Mouse (Mus musculus) right cerebral cortex, postnatal 25 days (tissue): ENCODE measurements around the gene 4921536K21Rik.
"Not testable (repeated sequence)": the region's sequence is repeated elsewhere in the genome, so short reads cannot be mapped to it uniquely, and the experiment has no call there.

Experiments used
- DNase-seq: peaks from one replicate; pipeline ENCODE4 v3.0.0; 2022

4921536K21Rik gene

DNA sequence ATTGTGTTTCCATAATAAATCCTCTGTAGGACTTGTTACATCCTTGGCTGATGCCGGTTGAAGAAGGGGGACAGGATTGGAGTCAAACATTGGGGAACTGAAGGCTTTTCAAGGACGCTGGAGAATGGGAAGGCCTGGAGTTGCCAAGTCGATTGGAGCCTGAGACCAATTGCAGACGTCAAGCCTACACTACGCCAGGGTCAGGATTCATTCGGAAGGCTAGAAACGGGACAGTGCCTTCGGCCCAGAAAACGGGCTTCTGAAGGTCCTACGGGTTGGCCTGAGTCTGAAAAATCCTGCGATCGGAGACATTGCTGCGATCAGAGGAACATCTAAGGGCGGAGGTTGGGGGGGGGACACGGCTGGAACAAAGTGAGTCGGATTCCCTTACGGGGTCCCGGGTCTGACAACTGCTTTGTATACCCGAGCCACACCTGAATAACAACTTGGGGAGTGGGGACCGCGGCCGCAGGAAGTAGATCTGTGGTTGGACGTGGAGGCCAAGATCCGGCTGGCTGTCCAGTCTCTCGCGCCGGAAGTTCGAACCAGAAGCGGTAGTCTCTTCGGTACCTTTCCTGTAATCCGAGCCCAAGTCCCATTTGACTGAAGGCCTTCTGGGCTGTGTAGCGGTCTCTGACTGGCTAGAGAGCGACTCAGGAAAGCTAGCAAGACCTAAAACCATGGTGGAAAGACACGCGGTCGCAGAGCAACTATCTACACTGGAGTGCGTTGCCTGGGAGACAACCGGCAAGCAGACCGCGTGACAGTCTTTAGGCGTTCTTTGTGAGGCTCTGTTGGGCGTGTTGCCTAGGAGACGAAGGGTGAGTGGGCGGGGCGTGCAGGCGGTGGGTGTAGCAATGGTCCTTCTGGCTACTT is at the start of gene 4921536K21Rik, which contains the start of gene Dusp18:
Gene 4921536K21Rik, minus strand, starts transcription at position 693 of the 876 bp plus-strand sequence.
Gene Dusp18, plus strand, starts transcription at position 835 of the 876 bp plus-strand sequence.
- DNase-seq = peak; percentile 96

DNA sequence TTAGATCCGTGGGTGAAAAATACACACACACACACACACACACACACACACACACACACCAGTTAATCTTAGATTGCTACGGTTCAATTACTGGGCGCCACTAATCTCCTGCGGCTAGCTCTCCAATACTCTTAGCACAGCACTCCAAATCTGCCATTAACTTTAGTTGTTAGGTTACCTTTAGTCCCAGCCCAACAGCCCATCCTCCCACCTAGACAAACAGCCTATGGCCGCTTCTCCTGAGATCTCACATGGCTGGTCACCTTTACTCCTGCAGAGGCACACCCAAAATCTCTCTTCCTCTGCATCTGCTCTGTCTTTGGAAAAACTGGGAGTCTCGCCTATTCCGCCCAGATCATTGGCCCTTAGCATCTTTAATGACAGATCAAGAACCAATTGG is 46.5 kb upstream of the 4921536K21Rik start:
- no peak for DNase-seq

DNA sequence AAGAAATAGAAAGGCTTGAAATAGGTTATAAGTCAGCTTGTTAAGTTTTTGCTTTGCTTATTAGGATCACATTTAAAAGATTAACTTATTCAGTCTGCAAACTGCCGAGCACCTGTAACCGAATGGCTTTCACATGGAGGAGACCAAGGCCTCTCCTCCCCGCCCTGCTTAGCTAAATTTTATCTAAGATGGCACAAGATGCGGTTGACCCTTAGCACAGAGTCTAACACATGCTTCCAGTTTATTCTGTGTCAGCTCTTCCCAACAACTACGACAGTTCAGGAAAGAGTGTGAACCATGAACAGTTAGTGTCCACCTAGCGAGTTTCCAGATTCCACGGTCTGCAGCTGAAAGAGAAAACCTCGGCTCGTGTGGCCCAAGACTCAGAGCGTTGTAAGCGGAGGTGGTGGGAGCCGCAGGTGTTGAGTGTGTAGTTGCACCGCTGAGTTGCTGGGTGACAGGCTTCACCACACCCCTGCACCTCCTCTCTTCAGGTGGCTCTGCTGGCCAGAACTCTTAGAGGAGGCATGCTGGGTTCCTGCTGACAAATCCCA is 42.5 kb upstream of the 4921536K21Rik start:
- no peak for DNase-seq

DNA sequence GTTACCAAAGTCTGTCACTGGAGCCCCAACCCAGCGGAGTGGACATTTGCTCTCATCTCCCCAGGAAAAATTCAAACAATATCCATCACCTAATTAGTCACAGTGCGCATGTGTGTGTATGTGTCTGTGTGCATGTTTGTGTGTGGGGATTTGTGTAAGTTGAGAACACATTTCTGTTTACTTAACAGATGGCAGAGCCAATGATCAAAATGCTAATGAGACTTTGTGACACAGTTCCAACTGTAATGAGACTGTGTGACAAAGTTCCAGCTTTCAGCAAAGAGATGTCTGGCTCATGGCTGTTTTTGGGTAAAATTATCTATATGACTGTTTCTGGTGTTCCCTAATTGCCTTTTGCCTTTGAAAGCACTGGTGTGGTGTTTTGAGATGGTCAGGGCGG is 41.4 kb upstream of the 4921536K21Rik start:
- DNase-seq = no peak

DNA sequence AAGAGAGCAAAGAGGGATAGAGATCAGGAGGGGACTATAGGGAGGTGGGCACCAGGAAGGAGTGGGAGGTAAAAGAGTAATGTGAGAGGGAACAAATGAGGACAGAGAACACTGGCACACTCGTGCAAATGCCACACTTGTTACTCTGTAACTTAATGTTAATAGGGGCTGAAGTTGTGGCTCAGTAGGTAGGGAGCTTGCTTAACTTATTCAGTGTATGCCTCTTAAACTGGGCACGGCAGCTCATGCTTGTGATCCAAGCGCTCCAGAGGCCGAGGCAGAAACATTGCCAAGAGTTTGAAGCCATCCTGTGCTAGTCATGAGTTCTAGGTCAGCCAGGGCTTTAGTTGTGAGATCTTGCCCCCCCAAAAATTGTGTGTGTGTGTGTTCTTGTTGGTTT is 40.2 kb upstream of the 4921536K21Rik start:
- no peak for DNase-seq

DNA sequence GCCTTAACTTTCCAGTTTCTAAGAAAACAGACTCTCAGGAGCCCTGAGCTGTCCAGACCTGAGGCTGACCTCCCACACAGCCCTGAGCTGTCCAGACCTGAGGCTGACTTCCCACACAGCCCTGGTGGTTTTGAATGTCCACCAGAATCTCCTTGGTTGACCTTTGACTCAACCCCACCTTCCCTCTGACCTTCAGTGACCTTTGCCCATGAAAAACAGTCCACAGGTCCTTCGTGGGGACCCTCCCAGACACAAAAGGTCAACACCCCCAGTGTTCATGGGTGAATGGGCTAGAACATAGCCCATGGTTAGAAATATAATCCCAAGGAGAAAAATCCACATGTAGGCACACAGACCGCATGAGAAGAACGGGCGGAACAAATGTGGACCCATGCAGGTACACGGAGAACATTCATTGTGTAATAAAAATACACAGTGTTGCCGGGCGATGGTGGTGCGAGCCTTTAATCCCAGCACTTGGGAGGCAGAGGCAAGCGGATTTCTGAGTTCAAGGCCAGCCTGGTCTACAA is 38.9 kb upstream of the 4921536K21Rik start:
- DNase-seq = no peak

DNA sequence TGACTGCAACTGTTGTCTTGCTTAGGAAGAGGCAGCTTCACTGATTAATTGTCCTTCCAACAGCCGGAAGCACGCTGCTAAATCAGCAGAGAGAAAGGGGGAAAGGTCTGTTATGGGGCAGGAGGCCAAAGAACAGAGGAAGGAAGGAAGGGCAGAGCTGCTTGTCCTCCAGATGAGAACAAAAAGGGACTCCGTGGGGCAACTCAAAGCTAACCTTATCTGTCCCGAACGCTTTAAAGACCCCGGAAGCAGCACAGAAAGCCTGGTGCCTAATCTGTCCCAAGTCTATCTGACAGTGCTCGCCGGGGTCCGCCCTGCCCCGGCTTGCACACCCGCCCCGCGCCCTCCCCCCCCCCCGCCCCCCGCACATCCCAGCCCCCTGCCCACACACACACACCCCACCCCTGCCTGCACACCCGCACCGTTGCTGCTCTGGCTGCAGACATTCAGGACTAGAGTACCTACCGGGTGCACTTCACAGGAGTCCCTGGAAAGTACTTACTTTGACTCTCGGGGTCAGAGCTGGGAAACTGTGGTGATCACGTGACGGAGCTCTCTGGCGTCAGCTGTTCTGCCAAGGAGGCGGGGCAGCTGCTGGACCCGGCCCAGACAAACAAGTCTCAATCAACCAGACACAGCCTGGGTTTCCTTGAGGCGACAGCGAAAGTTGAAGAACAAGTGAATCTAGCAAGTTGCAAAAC is 36.8 kb upstream of the 4921536K21Rik start, which contains the start of gene Tcn2:
Gene Tcn2, minus strand, starts transcription at position 649 of the 701 bp plus-strand sequence.
- DNase-seq = peak; percentile 59

DNA sequence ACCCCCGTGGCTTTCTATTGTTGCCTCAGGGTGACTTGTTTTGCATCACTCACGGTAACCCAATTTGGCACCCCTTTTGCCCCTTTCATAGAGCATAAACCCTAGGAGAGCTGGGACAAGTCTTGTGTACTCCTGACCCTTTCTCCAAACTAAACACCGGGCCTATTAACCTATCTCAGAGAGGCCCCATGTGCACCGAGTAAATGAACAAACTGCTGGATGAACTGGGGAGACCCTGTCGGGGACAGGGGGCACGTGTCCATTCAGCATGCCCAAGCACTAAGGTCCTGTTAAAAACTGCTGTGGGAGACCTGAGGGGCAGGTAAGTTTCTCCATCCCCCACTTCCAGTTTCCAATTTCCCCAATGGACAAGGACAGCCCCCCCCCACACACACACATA is 36.0 kb upstream of the 4921536K21Rik start:
- no peak for DNase-seq

DNA sequence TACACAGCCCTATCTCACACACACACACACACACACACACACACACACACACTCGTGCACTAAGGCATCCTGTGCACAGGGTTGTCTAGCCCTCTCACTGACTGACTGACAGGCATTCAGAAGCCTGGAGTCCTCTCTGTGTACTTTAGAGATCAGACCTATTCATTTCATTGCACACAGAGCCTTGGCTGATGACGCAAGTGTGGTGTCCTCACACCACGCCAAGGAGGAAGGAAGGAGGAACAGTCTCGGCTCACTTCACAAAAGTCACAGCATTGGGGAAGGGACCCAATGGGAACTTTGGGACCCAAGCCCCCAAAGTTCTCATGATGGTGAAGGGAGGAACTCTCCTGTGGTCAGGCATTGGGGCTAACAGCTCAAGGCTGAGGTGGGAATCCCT is 35.1 kb upstream of the 4921536K21Rik start:
- no peak for DNase-seq

DNA sequence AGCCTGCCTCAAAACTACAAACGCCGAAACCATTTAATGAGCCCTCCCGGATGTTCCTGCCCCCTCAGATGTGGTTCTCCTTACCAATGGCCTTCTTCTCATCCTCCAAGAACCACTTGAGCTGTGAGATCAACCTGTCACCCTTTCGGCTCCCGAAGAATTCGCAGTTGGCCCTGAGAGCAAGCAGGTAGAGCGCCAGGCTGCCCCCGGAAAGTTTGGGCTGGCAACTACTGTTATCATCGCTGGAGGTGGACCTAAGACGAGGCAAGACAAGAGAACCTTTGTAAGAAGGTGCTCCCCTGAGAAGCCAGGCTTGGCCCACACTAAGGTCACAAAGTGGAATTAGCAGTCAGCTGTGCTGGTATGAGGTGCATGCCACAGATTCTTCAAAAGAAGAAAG is 31.0 kb upstream of the 4921536K21Rik start:
- no peak for DNase-seq

DNA sequence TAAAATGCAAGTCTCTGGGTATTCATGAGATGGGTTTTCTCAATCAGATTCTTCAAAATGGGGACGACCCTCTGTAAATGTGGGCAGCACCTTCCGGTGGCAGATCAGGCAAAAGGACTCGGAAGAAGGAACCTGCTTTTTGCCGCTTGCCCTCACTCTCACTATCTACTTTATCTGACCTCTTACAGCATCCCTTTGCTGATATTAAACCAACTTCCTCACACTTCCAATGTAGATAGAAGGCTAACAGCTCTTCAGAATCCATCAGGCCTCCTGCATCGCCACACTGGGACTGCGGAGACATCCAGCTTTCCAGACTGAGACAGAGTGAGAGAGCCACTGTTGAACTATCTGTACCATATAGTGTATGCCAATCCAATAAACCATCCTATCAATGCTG is 27.8 kb upstream of the 4921536K21Rik start:
- DNase-seq = no peak

DNA sequence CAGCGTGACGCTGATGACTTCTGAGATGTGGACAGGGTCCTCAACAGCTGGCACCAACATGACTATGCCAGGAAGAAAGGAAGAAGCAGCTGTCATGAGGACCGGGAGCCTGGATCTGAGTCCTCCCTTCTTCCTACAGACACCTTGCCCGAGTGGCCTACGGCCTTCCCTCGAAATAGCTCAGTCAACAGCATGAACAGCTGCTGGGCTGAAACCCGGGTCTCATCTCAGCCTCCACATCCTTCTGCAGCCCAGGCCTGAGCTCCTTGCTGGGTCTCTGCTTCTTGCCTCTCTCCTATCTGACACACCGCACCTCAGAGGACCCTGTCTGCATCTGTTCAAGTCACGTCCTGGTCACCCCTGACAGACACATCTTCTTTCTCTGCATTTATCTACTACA is 27.2 kb upstream of the 4921536K21Rik start:
- DNase-seq = no peak

DNA sequence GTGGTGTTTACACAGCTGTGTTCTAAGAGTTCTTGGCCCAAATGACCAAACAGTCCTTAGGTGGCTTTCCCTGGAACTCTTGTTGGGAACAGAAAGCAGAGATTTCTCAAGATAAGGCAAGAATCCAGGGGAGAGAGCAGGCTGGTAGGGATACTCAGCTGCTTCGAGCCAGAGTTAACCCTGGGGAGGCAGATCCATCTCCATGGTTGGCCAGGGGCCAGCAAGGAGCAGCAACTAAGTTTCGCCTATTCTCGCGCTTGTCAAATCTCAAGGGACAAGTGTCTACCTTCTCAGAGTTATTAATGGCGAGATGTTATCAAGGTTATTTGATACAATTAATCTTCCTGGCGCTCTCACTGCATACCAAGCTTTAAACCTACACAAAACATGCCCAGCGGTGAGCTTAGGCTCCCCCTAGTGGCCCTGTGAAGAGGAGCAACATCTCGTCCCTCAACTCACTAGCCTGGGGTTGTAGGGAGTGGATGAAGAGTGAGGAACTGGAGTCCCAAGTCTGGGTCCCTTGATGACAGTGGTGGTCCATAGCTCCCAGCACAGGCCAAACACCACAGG is 26.5 kb upstream of the 4921536K21Rik start:
- DNase-seq = peak; percentile 55

DNA sequence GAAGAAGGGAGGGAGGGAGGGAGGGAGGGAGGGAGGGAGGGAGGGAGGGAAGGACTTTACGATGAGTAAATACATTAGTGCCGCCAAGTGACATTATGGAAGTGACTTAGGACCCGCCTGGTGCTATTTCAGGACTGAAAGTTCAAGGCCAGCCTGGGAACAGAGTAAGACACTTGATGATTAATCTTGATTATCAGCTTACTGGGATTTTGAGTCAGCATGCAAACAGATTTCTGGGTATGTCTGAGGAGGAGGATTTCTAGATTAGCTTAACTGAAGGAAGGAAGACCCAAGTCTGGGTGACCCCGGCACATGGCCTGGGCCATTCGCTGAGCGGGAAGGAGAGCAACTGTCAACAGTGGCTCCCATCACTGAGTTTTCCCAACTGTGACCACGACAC is 25.6 kb upstream of the 4921536K21Rik start:
- no peak for DNase-seq

DNA sequence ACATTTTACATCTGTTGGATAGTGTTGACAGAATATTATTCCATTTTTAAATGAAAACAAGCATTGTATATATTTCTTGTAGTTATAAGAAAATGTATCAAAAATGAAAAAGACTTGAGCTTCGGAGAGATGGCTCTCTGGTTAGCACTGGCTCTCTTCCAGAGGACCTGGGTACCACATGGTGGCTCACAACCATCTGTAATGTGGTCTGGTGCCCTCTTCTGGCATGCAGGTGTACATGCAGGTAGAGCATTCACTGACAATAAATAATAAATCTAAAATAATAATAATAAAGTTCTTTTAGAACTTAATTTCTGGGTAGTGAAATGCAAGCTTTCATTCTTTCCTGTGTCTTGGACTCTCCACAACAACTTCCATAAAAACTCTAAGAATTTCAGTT is 23.8 kb upstream of the 4921536K21Rik start:
- no peak for DNase-seq

DNA sequence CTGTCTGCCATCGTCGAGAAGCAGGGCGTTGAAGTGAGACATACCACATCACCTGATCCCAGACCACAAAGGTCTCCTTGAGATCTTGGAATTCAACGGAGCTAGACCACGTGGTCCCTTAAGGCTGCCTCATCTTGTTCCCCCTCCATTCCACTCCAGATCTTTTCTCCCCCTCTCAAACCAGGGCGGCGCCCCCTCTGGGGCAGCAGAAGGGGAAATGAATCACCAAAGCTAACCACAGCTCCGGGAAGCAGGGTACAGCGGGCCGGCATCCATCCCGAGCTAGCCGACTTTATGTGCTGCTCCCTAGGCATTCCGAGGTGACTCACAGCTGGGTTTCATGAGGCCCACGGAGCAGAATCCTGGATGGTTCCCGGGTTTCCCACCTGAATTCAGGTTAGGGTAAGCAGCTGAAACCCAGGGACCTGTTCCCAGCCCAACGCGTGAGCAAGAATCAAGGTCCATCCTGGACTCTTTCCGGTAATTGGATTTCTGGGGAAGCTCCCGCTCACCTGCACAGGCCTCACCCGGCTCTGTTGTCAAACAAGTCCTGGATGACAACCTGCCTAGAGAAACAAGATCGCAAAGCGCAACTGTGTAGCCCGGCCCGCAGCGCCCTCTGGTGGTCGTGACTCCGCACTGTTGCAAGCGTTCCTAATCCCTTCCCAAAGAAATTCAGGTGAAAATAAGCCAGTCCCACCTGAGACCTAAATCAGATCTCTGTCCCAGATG is 19.4 kb upstream of the 4921536K21Rik start, which contains the start of gene Slc35e4:
Gene Slc35e4, minus strand, starts transcription at position 556 of the 732 bp plus-strand sequence.
- DNase-seq = peak; percentile 76

DNA sequence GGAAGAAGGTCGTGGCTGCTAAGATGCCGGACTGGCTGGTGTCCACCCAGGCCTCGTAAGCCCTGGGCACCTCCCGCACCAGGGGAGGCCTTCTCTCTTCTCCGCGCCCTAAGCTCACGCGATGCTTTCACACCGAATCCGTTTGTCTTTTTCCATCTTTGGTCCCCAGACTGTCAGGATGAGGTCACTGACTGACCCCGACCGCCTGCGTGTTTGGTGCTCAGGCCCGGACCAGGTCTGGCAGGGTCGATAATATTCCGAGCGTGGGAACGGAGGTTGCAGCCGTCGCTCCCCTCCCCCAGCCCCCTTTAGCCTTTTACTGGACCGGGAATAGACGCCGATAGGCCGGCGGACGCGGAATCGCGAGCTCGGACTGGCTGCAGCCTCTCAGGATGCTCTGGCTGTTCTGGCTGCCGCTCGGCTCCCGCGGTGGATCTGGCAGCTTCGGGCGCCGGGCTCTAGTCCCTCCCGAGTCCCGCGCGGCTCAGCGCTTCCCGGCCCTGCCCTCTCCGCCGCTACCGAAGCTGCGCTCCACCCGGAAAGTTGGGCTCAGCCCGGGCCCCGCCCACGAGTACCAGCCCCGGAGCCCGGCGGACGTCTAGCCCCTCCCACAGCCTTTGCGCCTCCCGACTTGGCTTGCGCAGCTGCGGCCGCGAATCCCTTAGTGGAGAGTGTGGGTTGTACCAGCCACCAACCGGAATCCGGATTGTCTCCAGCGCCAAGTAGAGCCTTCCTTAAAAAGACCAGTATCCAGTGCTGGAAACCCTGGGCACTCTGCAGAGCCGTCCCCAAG is 18.6 kb upstream of the 4921536K21Rik start:
- DNase-seq = peak; percentile 97

DNA sequence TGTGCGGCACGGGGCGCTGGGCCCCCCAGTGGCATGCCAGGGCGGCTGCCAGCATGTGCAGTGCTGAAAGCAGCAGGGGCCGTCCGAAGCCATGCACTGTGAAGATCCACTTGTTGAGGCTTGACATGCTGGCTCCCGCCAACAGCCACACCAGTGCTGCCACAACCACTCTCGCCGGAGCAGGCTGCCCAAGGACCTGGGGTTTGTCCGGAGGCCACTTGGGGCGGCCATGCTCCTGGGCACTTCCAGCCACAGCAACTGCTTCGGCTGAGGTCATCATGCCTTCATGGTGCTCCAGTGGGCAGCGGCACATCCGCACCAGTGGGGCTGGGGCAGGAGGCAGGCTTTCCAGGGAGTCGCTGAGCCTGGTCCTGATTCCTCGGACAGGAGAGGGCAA is 18.0 kb upstream of the 4921536K21Rik start:
- DNase-seq = peak; percentile 44

DNA sequence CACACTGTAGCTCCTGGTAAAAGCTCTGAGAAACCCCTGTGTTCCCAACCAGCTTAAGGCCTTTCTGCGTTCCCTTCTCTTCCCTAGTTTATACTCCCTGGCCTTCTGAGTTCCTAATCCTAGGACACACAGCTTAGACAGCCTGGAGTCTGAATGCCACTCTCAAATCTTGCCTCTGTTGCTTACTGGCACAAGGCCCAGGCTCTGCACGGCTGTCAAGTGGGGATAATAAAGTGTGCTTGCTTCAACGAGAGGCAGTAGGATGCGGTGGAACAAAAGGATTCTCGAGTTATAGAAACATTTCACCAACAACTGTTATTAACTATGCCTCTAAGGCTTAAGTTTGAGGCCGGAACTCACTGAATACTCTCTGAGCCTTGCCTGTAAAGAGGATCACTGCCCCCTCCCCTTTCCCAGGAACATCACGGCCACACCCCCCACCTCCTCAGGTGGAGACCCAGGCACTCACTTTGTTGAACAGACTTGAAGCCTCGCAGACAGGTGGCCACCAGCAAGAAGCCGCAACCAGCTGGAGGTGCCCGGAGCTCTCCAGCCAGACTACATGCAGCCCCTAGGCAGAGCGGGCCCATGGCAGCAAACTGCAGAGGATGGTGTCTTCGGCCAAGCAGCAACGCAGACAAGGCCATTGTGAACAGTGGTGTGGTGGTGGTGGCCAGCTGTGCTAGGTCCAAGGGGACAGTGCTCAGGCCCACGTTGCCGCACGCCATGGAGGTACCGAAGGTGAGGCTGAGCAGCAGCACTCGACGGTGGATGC is 17.4 kb upstream of the 4921536K21Rik start:
- no peak for DNase-seq

DNA sequence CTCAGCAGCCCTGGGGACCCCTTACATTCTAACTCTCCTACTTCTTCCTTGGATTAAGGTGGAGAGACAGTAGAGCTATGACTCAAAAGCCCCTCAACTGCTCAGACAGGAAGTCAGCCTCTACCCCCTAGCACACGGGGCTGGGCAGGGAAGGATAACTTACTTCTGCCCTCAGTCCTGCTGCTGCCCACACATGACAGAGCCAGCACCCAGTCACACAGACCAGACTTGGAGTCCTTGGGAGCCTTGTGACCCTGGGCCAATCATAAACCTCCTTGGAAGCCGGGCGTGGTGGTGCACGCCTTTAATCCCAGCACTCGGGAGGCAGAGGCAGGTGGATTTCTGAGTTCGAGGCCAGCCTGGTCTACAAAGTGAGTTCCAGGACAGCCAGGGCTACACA is 16.5 kb upstream of the 4921536K21Rik start:
- not testable (repeated sequence) for DNase-seq
